Mouse (Mus musculus): ENCODE measurements at regions not wholly inside any gene's neighbourhood (a gene's known extent, or its start where the extent isn't known, plus 50 kb on each side); places are given as distances from the start of the nearest gene placed in this dataset.

DNA sequence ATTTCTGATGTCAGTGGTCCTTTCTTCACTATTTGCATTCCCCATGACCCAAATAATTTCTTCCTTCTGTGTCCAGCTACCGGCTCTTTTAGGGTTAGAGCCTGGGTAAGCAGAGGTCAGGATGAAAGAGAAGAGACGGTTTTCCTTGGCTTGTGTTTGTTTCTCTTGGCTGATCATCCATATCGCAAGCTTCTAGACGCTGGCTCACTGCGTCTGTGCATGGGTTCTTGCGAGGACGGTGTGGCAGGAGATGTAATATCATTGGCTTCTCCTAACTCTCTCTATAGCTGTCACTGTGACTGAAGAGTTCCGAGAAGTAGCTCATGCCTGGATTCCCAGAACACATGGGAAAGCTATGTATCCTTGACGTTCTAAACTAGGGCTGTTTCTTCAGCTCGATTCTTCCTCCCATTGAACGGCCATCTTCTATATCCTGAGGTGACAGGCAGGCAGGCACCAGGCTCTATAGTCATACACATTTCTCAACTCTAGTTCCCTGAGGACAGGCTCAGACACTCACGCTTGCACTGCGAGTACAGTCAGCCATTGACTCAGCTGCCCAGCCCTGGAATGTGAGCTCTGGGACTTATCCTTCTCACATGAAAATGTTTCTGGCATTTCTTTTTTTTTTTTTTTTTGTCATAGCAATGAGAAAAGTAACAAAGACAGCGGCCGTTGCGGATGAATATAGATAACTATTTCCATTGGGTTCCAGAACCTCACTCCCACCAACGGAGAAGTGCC, 85.0 kb downstream of the Bach1 start:
- TF ChIP-seq CTCF (IDR thresholded peaks at IDR 0.05; ENCODE audit: low read depth, low read length) (no peak), POLR2A (IDR thresholded peaks at IDR 0.05; ENCODE audit: insufficient read depth, low read length) (no peak), EP300 (IDR thresholded peaks at IDR 0.05; ENCODE audit: insufficient read depth, low read depth, low read length) (no peak)
